Mouse (Mus musculus) C2C12 (cell line): ENCODE measurements around the gene Rflna. TPM values are rescaled to one million over a fixed set of nuclear protein-coding genes. Genes with fewer than 3 reads are reported as not detected.

ENCODE experiments used
- H3K27me3 ChIP-seq: one replicate; pipeline ENCODE4 v1.6.1; 2011; ENCODE audit not compliant: control insufficient read depth, insufficient read depth, insufficient read length
- H3K36me3 ChIP-seq: one replicate; pipeline ENCODE4 v1.6.1; 2011; ENCODE audit not compliant: control insufficient read depth, insufficient read depth
- H3K4me3 ChIP-seq: one replicate; pipeline ENCODE4 v1.5.1; 2011; ENCODE audit warnings: mild to moderate bottlenecking, control low read depth; ENCODE audit not compliant: poor library complexity, insufficient read depth, severe bottlenecking
- H3K79me2 ChIP-seq: one replicate; pipeline ENCODE4 v1.6.1; 2011; ENCODE audit not compliant: control insufficient read depth, insufficient read depth
- H3K79me3 ChIP-seq: one replicate; pipeline ENCODE4 v1.6.1; 2011; ENCODE audit warnings: low read depth, control low read depth
- H3ac ChIP-seq: one replicate; pipeline ENCODE3; 2011; ENCODE audit warnings: low read depth; ENCODE audit not compliant: control insufficient read depth, insufficient read length
- CEBPB ChIP-seq: IDR thresholded peaks from one replicate; pipeline ENCODE4 v1.6.1; 2011; ENCODE audit warnings: low read depth, mild to moderate bottlenecking, control low read depth, moderate library complexity
- CTCF ChIP-seq: IDR thresholded peaks from one replicate; pipeline ENCODE4 v1.5.1; 2011; ENCODE audit not compliant: control insufficient read depth, insufficient read depth, insufficient read length
- FOSL1 ChIP-seq: IDR thresholded peaks from one replicate; pipeline ENCODE4 v1.8.0; 2011; ENCODE audit warnings: mild to moderate bottlenecking, low read length; ENCODE audit not compliant: poor library complexity, insufficient read depth, severe bottlenecking
- MAX ChIP-seq: IDR thresholded peaks from one replicate; pipeline ENCODE4 v1.6.1; 2011; ENCODE audit warnings: mild to moderate bottlenecking, control low read depth
- MYOD1 ChIP-seq: IDR thresholded peaks from one replicate; pipeline ENCODE4 v1.6.1; 2011; ENCODE audit warnings: low read depth; ENCODE audit not compliant: control insufficient read depth, insufficient read length
- MYOG ChIP-seq: IDR thresholded peaks from one replicate; pipeline ENCODE4 v1.6.1; 2011; ENCODE audit not compliant: control insufficient read depth, insufficient read length; ENCODE audit errors: extremely low read depth
- USF1 ChIP-seq: IDR thresholded peaks from one replicate; pipeline ENCODE4 v1.6.1; 2011; ENCODE audit warnings: low read depth, mild to moderate bottlenecking, control low read depth, moderate library complexity
- polyA plus RNA-seq: library from polyadenylated mRNA; unstranded; fragments of >200 nt; fragmentation: generic; extraction: Trizol; gene quantifications from one replicate; pipeline ENCODE4 v1.2.1, GENCODE M21; 2012; ENCODE audit warnings: missing spikeins

Rflna gene
- polyA plus RNA-seq, 1 experiment, result 0.19 TPM

DNA sequence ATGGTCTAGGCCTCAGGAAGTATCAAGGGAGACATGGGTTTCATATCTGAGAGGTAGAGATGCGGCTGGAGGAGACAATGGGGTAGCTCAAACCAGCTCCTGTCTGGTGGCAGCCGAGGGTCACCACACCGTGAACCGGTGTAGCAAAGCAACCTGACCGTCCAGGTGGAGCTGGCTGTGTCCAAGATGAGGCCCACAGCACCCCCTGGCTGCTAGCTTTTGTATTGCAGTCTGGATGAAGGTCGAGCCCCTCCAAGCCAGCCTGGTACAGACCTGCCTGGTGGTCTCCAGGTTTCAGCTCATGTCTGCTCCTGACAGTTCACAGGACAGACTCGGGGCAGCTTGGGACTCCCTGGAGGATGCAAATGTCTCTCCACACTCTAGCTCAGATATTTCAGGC is 11.5 kb downstream of the Rflna start:
- H3K79me3 ChIP-seq, result no peaks in the 10 kb centered on the region
- H3K27me3 ChIP-seq, result no peaks in the 10 kb centered on the region
- H3K36me3 ChIP-seq, result peaks cover 56% of the 10 kb centered on the region
- TF ChIP-seq USF1, result no peak
- no peak for TF ChIP-seq MYOG
- TF ChIP-seq CTCF, result peak; percentile 66
- TF ChIP-seq MAX, result no peak
- no peak for TF ChIP-seq FOSL1
- H3ac ChIP-seq, result no peak overlapping the region
- H3K79me2 ChIP-seq, result no peaks in the 10 kb centered on the region
- no peak overlapping the region for H3K4me3 ChIP-seq

DNA sequence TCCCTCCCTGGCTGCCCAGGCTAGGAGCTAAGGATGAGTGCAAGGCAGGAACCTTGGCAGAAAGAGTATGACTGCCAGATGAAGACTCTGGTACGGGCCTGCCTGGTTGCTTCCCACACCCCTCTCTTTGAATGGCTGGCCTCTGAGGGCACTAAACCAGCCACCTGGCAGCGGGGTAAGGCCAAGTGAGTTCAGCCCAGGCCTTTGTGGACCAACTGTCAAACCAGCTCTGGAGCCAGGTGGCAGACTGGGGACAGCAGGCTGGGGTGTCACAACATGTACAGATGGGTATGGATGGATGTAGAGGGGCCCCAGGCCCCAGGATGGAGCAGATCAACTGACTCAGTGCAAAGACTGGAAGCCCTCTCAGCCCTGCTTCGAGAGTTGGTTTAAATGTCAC is 12.0 kb downstream of the Rflna start:
- H3K79me2 ChIP-seq, result no peaks in the 10 kb centered on the region
- TF ChIP-seq FOSL1, result no peak
- no peak for TF ChIP-seq USF1
- no peak for TF ChIP-seq MAX
- no peak for TF ChIP-seq CTCF
- TF ChIP-seq MYOG, result no peak
- TF ChIP-seq MYOD1, result no peak
- TF ChIP-seq CEBPB, result no peak
- peaks cover 60% of the 10 kb centered on the region for H3K36me3 ChIP-seq
- no peaks in the 10 kb centered on the region for H3K27me3 ChIP-seq
- H3ac ChIP-seq, result no peak overlapping the region
- no peak overlapping the region for H3K4me3 ChIP-seq
- no peaks in the 10 kb centered on the region for H3K79me3 ChIP-seq

DNA sequence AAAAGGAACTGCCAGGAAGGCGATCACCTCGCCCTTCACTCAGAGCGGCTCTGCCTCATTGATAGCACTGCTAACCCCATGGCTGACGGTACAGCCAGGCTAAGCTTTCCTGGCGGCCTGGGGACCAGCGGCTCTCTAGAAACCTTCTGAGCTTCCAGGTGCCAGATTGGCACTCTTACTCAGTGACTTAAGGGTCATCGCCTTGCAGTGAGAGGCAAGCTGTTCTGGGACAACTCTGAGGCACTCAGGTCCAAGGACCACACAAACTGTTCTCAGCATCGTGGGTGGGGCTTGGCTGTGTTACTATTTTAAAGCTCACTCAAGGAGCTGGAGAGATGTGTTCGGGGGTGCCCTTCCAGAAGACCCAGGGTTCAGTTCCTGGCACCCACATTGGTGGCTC is 12.6 kb downstream of the Rflna start:
- Histone ChIP-seq H3K79me3 (no peaks in the 10 kb centered on the region), H3ac (no peak overlapping the region), H3K36me3 (peaks cover 64% of the 10 kb centered on the region), H3K4me3 (no peak overlapping the region), H3K79me2 (no peaks in the 10 kb centered on the region), H3K27me3 (no peaks in the 10 kb centered on the region)
- no peak for TF ChIP-seq CEBPB
- no peak for TF ChIP-seq MYOG
- TF ChIP-seq MAX, result no peak
- no peak for TF ChIP-seq FOSL1
- TF ChIP-seq USF1, result no peak
- no peak for TF ChIP-seq CTCF

DNA sequence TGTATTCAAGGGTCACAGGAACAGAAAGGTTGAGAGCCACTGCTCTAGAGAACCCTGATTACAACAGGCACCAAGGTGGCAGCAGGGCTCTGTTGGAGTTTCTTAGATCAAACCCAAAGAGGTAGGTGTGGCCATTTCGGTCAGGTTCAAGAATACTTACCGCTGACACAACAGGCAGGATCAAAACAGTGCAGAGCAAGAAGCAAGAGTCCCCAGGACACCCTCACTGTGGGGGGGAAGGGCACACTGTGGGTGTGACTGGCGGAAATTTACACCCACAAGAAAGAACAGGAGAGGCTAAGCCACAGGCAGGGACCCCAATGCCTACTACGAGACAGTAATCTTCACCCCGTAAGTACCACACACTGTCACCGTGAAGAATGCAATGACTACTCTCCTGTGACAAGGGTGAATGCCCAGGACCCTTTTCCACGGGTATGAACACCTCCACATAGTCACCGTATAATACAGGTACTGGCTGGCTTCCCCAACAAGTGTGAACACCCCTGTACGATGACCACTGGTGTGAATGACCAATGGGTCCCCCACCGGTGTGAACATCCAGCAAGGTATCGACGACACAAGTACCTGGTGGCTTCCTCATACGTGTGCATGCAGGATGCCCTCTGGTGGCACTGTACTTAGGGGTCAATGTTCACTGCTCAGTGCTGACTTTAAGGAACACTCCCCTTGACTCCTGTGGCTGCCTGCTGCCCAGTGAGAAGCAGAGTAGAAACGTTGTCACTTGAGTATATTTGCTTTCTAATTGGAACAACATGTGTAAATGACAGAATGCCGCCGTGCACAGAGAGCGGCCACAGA is 13.6 kb downstream of the Rflna start:
- TF ChIP-seq FOSL1 (no peak), MAX (no peak), MYOG (no peak), USF1 (no peak), CEBPB (no peak), MYOD1 (no peak), CTCF (no peak)
- H3ac ChIP-seq, result no peak overlapping the region
- H3K27me3 ChIP-seq, result no peaks in the 10 kb centered on the region
- no peak overlapping the region for H3K4me3 ChIP-seq
- peaks cover 68% of the 10 kb centered on the region for H3K36me3 ChIP-seq
- H3K79me3 ChIP-seq, result no peaks in the 10 kb centered on the region
- no peaks in the 10 kb centered on the region for H3K79me2 ChIP-seq

DNA sequence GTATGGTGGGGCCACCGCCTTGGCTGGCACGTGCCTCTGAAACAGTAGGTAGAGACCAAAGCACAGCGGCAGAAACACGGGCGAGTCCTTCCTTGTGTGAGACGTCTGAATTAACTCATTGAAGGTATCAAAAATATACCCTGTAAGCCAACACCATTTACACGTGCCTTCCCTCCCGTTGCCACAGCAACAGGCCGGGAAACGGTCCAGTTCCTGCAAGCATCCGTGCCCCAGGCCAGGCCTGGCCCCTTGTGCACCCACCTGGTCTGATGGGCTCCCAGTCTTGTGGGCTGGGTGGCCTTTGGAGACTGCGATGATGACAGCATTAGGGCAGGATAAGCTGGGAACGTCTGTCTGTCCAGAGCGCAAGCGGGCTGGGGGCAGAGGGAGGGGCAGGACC is 14.3 kb downstream of the Rflna start:
- H3K79me2 ChIP-seq, result no peaks in the 10 kb centered on the region
- TF ChIP-seq CEBPB, result no peak
- TF ChIP-seq MYOD1, result no peak
- TF ChIP-seq MYOG, result no peak
- no peak for TF ChIP-seq USF1
- TF ChIP-seq CTCF, result no peak
- no peak for TF ChIP-seq FOSL1
- TF ChIP-seq MAX, result no peak
- peaks cover 74% of the 10 kb centered on the region for H3K36me3 ChIP-seq
- no peaks in the 10 kb centered on the region for H3K79me3 ChIP-seq
- no peaks in the 10 kb centered on the region for H3K27me3 ChIP-seq
- H3K4me3 ChIP-seq, result no peak overlapping the region
- no peak overlapping the region for H3ac ChIP-seq

DNA sequence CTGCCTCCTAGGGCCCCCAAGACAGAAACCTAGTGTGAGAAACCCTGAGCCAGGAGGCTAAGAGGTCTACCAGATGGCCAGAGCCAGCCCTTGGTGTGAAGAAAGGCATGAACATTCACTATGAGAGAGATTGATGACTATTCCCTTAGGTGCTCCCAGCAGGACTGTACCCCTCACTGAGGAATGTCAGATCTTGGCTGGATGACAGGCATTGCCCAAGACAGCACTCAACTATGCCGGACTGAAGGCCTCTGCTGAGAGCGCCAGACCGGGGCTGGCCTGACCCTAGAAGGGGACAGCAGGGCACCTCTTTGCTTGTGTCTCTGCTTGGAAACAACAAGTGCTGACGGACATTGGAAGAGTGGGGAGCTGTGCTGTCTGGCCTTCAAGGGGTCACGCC is 16.1 kb downstream of the Rflna start:
- H3K79me3 ChIP-seq, result no peaks in the 10 kb centered on the region
- no peaks in the 10 kb centered on the region for H3K79me2 ChIP-seq
- peaks cover 85% of the 10 kb centered on the region for H3K36me3 ChIP-seq
- no peak overlapping the region for H3ac ChIP-seq
- no peaks in the 10 kb centered on the region for H3K27me3 ChIP-seq
- TF ChIP-seq FOSL1, result no peak
- TF ChIP-seq MYOG, result no peak
- TF ChIP-seq CEBPB, result no peak
- no peak for TF ChIP-seq MYOD1
- TF ChIP-seq CTCF, result no peak
- TF ChIP-seq MAX, result no peak
- no peak for TF ChIP-seq USF1
- H3K4me3 ChIP-seq, result no peak overlapping the region
